Mouse (Mus musculus): ENCODE data around the gene Gm21915. TPM values are rescaled to one million over a fixed set of nuclear protein-coding genes. Genes with fewer than 3 reads are reported as not detected.
A peak's percentile ranks its signal among the peaks of the same experiment; 100 is the strongest.

Gm21915 gene
- not detected for polyA plus RNA-seq (2017; shearing (Covaris generic))

DNA sequence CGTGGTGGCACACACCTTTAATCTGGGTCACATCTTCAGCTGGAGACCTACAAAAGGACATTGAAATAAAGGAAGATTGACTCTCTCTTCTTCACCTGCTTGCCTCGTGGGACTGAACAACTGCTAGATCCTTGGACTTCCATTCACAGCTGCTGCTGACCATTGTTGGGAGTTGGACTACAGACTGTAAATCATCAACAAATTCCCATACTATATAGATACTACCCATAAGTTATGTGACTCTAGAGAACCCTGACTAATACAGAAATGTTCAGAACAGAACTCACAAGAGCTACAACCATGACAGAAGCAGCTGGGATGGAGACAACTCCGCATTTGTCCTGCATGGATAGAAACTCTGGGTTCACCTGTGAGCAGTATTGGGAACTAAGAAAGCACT is at the start of gene Gm21915:
Gene Gm21915 (plus strand): TSS at position 301 of the 400 bp plus-strand sequence.
- no peak for ATAC-seq

DNA sequence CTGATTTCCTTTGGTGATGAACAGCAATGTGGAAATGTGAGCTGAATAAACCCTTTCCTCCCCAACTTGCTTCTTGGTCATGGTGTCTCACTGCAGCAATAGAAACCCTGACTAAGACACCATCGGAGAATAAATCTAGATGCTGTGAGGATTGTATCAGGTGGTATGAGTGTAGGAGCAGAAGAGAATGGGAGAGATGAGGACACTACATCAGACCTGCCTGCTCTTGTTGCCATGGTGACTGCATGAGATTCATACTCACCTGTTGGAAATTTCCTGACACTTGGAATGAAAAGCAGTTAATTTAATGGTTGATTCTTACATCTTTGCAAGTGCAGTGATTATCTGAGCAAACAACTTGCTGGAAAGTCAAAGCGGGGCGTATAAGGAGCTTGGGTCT is 48.1 kb upstream of the Gm21915 start:
- ATAC-seq: no peak

DNA sequence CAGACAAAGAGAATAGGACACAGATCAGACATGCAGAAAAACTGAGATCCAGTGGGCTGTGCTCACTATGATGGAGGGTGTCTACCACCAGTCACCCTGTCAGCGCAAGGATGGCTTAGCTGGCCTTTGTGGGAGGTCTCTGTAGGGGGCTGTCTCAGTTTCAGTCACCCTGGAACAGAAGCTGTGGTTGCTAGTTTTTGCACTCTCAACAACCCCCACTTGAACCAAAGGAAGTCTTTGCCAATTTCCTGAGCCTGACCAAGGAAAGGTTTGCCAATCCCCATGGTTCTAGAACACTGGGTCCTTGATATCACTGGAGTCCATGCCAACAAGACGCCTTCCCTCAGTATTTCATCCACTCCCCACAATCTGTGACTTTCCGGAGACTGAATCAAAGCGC is 47.6 kb upstream of the Gm21915 start:
- no peak for ATAC-seq

DNA sequence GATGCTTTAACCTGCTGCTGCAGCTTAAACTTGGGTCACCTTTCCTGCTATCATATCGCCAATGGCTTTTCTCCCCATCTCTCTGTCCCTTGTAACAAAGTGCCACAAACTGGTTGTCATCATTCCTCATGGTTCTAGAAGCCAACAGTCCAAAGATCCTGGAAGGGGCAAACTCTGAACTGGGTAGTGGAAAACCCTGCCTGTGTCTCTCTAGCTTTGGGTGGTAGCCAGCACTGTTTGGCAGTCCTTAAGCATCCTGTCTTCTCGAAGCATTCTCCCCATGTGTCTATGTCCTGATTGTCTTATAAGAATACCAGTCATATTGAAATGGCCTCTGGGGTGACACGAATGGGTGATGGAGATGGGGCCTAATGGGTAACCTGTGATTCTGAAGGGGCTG is 45.1 kb upstream of the Gm21915 start:
- no peak for ATAC-seq

DNA sequence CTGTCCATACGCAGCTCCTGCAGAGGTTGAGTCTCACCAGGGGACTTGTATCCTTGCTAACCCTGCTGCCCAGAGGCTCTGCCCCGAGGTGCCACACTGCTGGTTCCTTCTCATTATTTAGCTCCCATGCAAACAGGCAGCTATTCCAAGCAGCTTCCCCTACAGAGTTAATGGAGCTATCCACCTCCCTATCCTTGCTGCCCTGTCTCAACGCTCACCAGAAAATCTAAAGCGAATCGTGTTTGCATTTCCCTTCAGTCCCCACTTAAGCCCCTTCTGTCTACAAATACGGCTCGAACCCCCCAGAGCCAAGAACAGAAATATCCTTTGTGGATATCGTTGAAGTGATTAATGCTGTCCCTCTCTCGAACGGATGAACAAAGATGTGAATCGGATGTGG is 43.8 kb upstream of the Gm21915 start:
- no peak for ATAC-seq

DNA sequence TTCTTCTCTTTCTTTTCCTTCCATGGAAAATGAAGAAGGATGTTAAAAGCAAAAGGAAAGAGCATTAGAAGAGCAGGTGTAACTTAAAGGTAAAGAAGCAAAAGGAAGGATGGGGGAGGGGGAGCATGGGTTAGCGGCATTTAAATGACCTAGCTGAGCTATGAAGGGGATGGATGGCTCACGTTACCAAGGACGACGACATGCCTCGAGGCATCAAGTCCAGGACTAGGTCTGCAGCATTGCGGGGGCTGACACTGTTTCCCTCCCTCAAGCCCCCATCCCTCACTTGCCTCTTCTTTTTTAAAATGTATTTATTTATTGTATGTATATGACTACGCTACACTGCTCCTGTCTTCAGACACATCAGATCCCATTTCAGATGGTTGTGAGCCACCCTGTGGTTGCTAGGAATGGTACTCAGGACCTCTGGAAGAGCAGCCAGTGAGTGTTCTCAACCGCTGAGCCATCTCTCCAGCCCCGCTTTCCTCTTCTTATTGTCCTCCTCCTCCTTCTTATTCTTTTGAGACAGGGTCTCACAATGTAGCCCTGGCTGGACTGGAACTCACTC is 43.2 kb upstream of the Gm21915 start:
- no peak for ATAC-seq

DNA sequence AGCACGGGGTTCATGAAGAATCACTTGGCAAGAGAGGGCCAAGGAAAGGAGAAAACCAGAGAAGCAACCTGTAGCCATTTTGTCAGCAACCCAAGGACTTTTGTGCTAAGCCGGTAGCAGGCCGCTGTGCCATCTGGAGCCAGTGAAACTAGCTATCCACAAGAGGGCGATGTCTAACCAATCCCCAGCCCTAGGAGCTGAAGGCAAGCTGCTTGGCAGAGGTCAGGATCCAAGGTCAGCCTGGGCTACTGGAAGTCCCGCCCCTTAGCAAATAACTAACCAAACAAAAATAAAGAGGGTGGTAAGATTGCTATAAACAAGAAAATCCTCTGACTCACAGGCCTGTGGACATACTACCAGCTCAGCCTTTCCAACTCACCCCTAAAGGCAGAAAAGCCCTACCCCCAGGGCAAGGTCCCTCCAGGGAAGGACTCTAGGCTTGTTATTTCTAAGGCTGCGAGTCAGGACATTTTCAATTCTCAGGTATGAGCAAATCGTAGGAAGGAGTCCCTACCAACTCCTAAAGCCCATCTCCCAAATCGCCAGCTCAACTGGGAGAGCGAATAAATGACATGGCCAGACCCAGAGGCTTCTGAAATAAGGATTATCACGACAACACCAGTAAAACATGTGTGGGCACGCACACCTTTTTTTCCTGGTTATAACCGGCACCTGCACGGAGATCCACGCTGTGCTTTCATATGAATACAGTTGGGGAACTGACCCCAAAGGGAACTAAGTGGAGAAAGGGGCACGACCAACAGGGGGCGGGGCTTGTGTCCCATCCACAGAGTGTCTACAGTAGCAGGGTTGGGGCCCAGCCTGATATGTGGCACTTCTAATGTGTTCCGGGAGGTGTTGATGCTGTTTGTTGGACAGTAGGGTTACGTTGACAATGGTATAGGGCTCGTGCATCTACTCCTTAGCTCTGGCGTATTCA is 42.0 kb upstream of the Gm21915 start:
- no peak for ATAC-seq

DNA sequence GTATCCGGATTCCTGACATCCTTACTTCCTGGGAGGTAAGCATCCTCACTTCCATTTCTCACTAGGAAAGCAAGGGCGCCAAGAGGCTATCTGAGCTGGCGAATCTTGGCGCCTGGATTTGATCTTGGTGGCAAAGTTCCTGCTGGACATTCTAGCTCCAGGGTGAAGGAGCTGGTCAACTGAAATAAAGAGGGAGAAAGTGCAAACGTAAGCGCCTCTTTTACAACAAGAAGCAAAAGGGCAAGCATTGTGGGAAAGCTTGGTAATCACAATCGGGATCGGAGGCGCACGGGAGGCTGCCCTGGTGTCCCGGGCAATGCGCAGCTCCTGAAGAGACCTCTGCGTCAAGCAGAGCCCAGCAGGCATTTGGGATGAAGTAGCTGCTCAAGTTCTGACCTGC is 41.0 kb upstream of the Gm21915 start:
- no peak for ATAC-seq

DNA sequence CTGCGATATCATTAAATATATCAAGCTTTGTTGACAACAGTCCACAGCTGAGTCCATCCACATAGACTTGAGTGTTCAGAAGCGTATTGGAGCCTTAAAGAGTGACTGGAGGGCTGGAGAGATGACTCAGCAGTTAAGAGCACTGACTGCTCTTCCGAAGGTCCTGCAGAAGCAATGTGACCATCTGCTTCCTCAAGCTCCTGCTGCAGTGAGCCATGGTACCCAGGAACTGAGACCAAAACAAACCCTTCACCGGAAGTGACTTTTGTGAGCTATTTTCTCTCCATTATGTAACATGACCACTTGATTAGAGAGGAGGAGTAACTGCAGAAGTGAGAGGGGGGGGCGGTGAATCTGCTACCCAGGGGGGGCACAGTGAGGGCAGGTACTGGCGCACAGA is 39.3 kb upstream of the Gm21915 start:
- no peak for ATAC-seq

DNA sequence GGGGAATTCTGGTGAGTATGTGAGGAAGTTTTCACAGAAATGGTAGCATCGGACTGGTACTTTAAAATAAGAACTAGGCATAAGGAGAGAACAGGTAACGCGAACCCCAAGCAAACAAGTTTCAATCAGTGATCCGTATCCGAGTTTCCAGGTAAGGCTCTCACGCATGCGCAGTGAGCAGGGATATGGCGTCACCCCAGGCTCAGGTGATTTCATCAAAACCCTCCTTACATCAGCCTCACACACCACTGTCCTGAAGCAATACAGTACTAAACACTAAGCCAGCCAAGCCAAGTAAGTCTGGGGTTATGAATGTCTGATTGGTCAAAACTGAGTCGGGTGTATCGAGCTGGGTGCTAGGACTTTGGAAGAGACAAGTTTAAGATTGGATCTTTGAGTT is 38.9 kb upstream of the Gm21915 start:
- no peak for ATAC-seq

DNA sequence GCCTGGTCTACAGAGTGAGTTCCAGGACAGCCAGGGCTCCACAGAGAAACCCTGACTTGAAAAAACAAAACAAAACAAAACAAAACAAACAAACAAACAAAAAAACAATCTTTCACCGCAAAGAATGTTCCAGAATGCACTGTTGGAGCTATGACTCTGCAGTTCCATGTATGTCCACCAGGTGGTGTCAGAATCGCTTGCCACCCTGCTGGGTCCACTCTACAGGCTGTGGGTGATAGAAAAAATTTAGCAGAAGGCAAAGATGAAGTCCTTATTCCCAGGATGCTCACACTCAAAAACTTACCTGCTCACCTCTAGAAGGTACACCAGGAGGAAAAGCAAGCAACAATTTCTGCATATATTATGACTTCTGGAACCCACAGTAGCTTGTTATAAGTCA is 34.4 kb upstream of the Gm21915 start:
- ATAC-seq: peak; percentile 76

DNA sequence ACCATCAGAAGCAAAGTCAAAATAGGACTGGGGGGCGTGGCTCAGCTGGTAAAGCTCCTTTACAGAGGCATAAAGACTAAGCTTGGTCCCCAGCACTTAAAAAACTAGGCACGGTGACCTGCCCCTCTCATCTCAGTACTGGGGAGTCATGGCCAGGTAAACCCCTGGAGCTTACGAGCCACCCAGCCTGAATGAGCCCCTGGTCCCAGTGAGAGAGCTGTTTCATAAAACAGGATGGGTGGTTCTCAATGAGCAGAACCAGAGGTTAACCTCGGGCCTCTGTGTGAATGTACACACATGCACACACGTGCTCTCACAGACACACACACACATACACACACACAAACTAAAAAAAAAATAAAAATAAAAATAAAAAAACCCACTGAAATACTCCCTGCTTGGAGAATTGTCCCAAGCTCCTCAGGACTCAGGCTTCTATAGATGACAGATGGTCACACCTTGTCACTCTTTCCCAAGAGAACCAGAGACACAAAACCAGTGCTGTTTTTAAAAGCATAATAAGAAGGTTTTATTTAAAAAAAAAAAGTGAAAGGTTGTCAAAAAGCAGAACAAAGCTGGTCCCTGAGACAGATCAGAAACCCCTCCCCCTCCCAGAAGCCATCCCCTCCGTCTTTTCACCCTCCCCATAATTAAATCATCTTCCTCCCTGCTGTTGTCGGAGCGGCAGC is 32.6 kb upstream of the Gm21915 start:
- no peak for ATAC-seq

DNA sequence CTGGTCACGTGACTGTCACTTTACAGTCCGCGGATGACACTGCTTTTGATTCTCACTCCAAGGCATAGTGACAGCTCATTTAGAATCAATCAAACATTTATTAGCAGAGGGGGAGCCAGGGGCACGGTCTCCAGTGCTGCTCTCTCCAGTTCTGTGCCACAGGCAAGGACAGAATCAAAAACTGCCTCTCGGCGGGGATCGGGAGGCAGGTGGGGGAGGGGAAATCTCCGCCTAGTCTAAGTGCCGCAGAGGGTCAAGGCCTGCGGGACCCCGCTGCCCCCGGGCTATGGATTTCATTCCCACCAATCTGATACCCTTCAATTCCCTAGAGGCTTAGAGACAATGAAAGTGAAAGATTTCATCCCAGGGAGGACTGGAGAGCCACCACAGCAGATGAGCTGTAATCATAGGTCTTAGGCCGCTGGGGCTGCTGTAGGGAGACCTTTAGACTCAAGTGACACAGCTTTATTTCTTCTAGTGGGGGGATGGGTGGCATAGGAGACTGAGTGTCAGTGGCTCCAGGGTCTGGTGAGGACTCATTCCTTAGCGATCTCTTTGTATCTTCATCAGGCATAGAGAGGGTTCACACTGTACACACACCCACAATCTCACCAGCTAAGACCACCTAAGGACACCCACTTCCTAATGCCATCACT is 31.9 kb upstream of the Gm21915 start:
- no peak for ATAC-seq

DNA sequence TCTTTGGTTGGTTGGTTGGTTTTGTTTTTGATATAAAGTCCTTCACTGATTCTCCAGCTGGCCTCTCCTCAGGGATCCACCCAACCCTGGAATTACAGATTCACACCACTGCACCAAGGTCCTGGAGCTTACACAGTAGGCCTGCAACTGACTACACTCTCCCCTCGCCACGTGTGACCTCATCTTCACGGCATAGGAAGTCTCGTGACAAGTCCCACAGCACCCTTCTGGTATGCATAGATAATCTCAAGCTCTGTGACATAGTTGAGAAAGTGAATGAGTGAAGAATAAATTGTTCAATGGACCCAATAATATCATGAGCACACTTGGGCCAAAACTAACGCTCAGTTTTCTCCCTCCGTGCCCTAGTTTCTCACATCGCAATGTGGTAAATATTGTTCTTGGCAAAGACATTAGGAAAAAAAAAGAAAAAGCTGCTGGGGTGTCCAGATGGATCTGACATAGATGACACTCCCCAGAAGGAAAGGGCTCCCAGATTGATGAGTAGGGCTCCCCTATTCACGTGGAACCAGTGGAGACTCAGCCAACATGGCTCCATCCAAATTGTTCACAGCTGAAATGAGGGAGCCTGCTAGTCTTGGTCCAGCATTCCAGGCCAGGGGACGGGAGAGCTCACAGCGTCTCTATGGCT is 30.8 kb upstream of the Gm21915 start:
- ATAC-seq: no peak

DNA sequence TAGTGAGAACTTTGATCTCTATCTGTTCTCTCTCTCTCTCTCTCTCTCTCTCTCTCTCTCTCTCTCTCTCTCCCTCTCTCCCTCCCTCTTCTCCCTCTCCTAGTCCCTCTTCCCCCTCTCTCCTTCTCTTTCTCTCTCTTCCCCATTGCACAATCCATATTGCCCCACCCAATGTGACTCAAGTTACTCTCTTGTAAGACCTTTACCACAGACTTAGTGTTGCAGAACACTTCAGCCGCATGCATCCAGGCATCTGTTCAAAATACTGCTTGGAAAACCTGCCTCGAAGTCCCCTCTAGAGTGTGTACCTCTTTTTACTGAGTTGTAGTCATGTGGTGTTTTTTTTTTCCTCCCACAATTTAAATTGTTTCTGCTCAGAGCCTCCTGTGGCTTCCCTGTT is 29.1 kb upstream of the Gm21915 start:
- no peak for ATAC-seq

DNA sequence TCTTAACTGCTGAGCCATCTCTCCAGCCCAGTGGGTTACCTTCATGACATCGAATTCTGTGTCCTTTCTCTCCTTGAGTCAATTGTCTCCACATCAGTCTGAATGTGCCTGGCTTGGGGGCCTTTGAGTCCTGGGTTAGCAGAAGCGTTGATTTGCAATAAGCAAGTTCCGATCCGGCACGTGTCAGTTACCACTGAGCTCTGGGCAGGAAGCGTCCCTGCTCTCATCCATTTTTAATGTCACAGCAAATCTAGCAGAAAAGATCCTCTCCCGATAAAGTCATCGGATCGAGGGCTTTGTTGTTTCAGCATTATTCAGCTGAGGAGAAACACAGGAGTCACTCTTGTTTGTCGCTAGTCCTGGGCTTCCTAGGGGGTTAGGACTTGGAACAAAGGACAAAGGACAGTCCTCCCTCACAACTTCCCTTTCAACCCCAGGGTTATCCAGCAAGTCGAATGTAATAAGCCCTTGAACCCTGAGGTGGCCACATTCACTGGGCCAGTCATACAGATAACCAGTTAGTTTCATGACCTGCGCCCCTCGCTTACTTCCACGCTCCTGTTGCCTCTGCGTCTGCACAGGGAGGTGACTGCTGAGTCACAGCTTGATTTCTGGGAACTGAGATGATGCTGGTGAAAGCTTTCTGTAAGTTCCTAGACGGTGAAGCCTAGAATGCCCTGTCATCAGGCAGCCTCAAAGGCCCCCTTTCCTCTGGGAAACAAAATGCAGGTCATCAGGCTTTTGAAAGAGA is 27.8 kb upstream of the Gm21915 start:
- no peak for ATAC-seq

DNA sequence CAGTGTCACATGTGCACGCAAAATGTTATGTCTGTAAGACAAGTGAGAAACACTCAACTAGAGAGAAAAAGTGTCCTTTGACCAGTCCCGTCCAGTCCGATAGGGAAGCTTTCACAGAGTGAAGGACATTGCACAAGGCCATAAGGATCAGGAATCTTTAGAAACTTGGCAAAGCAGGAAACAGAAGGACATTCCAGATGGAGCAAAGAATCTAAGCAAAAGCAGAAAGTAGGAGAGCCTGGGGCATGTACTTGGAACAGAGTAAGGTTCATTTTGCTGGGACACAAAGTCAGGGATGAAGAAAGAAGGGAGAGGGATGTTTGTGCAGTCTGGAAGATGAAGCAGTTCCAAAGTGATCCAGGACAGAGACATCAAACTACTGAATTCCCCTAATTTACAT is 21.0 kb upstream of the Gm21915 start:
- no peak for ATAC-seq

DNA sequence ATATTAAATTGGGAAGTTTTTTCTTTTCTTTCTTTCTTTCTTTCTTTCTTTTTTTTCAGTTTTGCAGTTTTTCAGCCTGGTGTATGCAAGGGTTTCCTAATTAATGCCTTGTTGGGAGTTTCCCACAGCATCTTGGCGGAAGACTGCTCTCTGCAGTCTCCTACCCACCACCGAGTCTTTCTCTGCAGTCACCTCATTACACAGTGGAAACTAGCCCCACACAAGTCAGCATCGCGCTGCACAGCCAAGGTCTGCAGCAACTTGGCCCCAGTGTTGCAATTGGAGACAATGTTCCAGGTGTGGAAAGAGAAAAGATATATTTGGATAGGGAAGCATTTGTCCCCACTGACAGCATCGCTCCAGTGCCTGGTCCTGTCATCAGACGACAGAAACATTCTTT is 20.4 kb upstream of the Gm21915 start:
- no peak for ATAC-seq

DNA sequence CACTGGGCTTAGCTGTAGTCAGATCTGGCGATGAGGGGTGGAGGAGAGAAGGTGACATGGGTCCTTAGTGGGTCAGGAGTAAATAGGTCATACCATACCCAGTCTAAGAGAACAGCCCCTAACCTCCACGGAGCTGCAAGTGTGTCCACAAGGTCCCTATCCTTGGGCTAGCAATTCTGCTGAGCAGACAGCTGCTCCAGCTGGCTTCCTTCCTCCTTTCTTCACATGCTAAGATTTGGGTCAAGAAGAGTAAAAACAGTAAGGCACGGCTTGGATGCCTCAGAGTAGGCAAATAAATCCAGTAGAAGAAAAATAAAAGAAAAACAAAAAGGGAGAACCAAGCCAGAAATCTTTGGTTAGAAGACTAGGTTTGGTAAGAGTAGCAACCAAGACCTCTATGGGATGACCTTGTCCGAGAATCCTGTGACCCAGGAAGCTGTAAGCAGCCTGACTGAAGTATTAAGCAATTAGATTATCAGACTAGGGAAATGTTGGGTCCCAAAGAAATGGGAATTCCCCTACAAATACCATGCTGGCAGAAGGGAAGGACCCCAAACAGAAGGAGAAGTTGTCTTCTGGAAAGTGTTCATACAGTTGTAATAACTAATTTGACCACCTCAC is 19.1 kb upstream of the Gm21915 start:
- no peak for ATAC-seq

DNA sequence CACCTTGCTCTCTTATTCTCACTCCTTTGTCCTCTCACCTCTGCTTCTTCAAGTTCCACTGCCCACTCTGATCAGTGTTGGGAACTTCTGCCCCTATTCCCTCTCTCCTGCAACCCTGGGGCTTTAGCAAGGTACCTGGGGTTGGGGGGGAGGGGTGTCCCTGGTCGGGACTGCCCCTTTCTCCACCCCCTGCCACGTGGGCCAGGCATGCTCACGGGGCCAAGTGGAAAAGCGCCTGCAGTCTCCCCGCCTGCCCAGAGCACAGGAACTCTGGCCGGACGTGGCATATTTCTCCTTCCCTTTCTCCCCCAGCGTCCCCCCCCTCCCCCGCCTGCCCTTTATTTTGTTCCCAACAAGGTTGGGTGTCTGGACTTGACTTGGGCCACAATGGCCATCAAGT is 17.7 kb upstream of the Gm21915 start:
- ATAC-seq: no peak

DNA sequence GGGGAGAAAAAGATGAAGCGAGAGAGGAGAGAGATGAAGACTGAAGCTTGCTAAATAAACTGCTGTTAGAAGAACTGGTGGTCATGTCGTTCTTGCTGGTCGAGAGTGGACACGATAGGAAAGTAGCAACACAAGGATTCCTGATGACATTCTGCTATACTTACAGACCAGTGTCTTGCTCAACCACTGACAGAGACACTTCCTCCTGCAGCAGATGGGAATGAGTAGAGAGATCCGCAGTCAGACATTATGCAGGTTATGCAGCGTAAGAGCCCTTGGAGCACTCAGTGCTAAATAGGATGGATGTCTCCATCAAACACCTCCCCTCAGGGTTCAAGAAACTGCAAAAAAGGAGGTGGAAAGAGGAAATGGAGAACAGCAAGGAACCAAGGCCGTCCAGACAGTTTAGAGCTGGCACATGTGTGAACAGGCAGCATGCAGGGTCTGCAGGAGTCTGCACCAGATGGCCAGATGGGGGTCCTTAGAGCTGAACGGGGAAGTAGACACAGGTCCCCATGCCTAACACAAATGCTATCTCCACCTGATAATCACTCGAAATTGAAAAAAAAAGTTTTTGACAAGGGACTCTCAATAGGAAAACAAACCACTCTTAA is 4.1 kb upstream of the Gm21915 start:
- ATAC-seq: no peak
